Mouse (Mus musculus) lung, postnatal 0 days (tissue): ENCODE data around the gene Uvrag. TPM values are rescaled to one million over a fixed set of nuclear protein-coding genes. Genes with fewer than 3 reads are reported as not detected.

Source experiments
- ATAC-seq: fragments of 200-750 bp; cut with Nextera tagmentation; 2 replicates; pipeline ENCODE4 v1.8.0; 2017; ENCODE audit warnings: moderate library complexity
- DNase-seq: peaks from one replicate; pipeline ENCODE4 v3.0.0-alpha.2; 2016; ENCODE audit warnings: low spot score
- H3K27ac ChIP-seq: fragments of 300-500 bp; sonication (generic); 2 replicates; pipeline ENCODE4 v1.5.1; 2014; ENCODE audit warnings: antibody characterized with exemption, mild to moderate bottlenecking, low read length, mixed read lengths
- H3K27me3 ChIP-seq: fragments of 300-500 bp; sonication (generic); replicated peaks from 2 replicates; pipeline ENCODE4 v1.6.1; 2014; ENCODE audit warnings: low read length, mixed read lengths; ENCODE audit not compliant: insufficient read depth
- H3K36me3 ChIP-seq: fragments of 300-500 bp; sonication (generic); 2 replicates; pipeline ENCODE4 v1.6.1; 2014; ENCODE audit warnings: low read length, mixed read lengths; ENCODE audit not compliant: insufficient read depth
- H3K4me1 ChIP-seq: fragments of 300-500 bp; sonication (generic); 2 replicates; pipeline ENCODE4 v1.6.1; 2014; ENCODE audit warnings: antibody characterized with exemption, low read depth, low read length, mixed read lengths; ENCODE audit not compliant: insufficient read depth
- H3K4me2 ChIP-seq: fragments of 300-500 bp; sonication (generic); replicated peaks from 2 replicates; pipeline ENCODE4 v1.6.1; 2014; ENCODE audit warnings: low read depth, mild to moderate bottlenecking, low read length, moderate library complexity, mixed read lengths
- H3K4me3 ChIP-seq: fragments of 300-500 bp; sonication (generic); 2 replicates; pipeline ENCODE4 v1.5.1; 2014; ENCODE audit warnings: low read depth, low read length
- H3K9ac ChIP-seq: fragments of 300-500 bp; sonication (generic); replicated peaks from 2 replicates; pipeline ENCODE4 v1.6.1; 2014; ENCODE audit warnings: low read depth, mild to moderate bottlenecking
- H3K9me3 ChIP-seq: fragments of 300-500 bp; sonication (generic); 2 replicates; pipeline ENCODE4 v1.6.1; 2016; ENCODE audit warnings: low read length, mixed read lengths
- CTCF ChIP-seq: IDR thresholded peaks from 2 replicates; pipeline ENCODE4 v1.5.1; 2016; ENCODE audit warnings: antibody characterized with exemption, mild to moderate bottlenecking
- EP300 ChIP-seq: IDR thresholded peaks from 2 replicates; pipeline ENCODE4 v1.6.1; 2016; ENCODE audit warnings: antibody characterized with exemption, mild to moderate bottlenecking, control low read depth
- WGBS: fragments of 180-500 bp; shearing (Covaris S2); extraction: QIAGEN DNeasy Blood & Tissue Kit; methylation state at CpG from one replicate; pipeline ENCODE4 v1.1.7; 2014; 5-methylcytosine and 5-hydroxymethylcytosine counted together
- polyA plus RNA-seq: library from polyadenylated mRNA; unstranded; fragments of >200 nt; fragmentation: Nextera tagmentation; extraction: Ambion mirVana; gene quantifications from 2 replicates; pipeline ENCODE4 v1.2.1, GENCODE M21; 2015

Gene Uvrag
- polyA plus RNA-seq, 1 experiment from 2014 or later = 23.4 TPM

DNA sequence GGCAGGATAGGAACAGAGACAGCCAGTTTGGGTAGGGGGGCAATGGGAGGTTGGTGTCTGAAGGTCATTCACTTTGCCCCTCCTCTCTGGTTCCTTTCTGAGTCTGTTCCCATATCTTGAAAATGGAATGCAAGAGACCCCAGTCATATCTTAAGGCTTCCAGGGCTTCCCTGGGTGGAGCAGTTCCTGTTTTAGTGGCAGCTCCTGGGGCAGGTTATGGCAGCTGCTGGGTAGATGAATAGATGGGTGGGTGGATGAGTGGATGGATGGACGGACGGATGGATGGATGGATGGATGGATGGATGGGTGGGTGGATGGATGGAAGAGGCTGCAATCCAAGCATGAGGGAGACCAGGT, 273.2 kb downstream of the Uvrag start:
- H3K27ac ChIP-seq = no peak overlapping the region
- ATAC-seq = no peak

DNA sequence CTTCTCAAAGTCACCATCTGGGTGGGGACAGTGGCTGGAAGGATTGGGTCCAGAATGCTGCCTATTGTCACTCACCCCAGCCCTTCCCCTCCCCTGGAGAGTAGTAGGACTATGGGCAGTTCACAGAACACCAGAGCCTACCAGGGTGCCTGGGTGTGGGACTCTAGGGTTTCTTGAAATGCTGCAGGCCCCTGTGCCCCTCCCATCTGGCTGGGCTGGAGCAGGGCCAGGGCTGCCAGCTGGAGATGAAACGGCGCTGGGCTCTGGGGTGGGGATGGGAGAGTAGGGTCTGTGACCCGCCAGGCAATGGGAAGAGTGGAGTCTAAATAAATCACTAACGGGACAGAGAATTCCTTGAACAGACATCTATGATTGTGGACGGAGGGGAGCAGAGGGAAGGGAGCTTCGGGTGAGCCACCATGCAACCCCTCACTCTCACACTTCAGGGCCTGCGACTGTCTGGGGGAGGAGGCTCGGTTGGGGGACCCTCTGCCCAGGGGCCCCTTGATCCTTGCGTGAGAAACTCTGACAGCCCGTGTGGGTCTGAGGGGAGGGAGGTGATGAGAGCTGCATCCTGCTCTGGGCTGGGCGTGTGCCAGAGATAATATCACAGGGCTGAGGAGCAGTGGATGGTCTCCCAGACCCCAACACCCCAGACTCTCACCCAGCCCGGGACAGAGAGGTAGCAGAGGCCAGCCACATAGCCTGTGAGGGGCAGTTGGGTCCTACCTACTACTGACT, 273.7 kb downstream of the Uvrag start:
- Histone ChIP-seq H3K27ac (no peak overlapping the region), H3K4me1 (peaks cover 5% of the 10 kb centered on the region; the same call in 1 of the 2 replicates), H3K36me3 (no peaks in the 10 kb centered on the region), H3K9me3 (no peaks in the 10 kb centered on the region), H3K4me3 (no peak overlapping the region), H3K9ac (no peak overlapping the region), H3K4me2 (no peak overlapping the region), H3K27me3 (no peaks in the 10 kb centered on the region)
- DNase-seq (peak; percentile 13), ATAC-seq (peak; percentile 57)
- WGBS = 14% methylated on average over 12 of the region's 12 CpGs
- TF ChIP-seq CTCF = no peak
- no peak for TF ChIP-seq EP300

More for the DNA sequence above, 273.2 kb downstream of the Uvrag start:
- Histone ChIP-seq H3K36me3 (no peaks in the 10 kb centered on the region), H3K9me3 (no peaks in the 10 kb centered on the region), H3K27me3 (no peaks in the 10 kb centered on the region), H3K4me2 (no peak overlapping the region), H3K9ac (no peak overlapping the region), H3K4me3 (no peak overlapping the region), H3K4me1 (peaks cover 5% of the 10 kb centered on the region; the same call in 1 of the 2 replicates)
- WGBS = 61% methylated on average over 2 of the region's 2 CpGs
- no peak for DNase-seq
- TF ChIP-seq CTCF = no peak
- TF ChIP-seq EP300 = no peak

DNA sequence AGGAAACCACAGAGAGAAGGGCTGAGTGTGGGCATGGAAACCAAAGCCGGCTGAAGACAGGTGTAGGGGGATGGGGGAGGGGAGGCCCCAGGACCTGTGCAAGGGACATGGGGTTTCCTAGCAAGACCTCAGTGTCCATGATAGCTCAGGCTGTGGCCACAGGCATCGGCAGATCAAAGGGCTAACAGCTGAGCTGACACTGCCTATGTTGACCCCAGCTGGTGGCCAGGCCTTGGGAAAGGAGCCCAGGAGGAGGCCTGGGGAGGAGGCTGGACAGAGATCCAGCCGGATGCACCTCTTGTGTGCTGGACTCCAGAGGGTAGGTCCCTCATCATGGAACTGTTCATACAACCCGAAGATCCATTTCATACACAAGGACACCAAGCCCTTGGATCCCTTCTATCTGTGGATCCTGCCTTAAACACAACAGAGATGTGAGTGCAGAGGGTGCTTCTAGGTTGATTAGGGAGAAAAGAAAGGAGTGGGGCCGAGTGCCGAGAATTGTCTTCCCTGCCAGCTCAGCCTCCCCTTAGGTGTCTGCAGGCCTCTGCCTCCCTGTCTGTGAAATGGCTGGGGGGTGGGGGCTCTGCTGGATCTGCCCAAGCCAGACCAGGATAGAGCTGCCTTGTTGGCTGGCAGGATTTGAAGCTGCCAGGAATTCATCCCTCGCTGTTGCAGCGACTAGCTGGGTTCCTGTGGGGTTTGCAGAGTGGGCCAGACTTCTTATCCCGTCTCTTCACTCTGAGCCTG, 276.8 kb downstream of the Uvrag start:
- TF ChIP-seq CTCF (no peak), EP300 (no peak)
- H3K4me2 ChIP-seq = no peak overlapping the region
- no peak overlapping the region for H3K9ac ChIP-seq
- H3K36me3 ChIP-seq = no peaks in the 10 kb centered on the region
- peaks cover 5% of the 10 kb centered on the region; the same call in 1 of the 2 replicates for H3K4me1 ChIP-seq
- H3K27me3 ChIP-seq = no peaks in the 10 kb centered on the region
- DNase-seq (no peak), ATAC-seq (no peak)
- no peaks in the 10 kb centered on the region for H3K9me3 ChIP-seq
- H3K4me3 ChIP-seq = no peak overlapping the region
- WGBS = 53% methylated on average over 9 of the region's 9 CpGs
- no peak overlapping the region for H3K27ac ChIP-seq

DNA sequence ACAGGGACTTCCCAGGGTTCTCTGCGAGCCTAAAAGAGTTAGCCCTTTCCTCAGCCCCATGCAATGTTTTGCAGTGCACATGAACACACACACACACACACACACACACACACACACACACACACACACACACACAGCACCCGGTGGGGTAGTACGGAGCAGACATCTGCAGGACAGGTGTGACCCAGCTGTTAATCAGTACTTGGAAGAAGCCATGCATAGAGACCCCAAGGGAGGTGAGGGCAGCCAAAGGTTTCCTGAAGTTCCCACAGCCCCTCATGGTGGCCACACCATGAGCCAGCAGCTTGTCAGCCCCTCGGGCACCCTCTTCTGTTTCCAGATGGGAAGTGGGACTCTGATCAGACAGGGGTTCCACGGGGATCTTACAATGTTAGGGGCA, 277.9 kb downstream of the Uvrag start:
- TF ChIP-seq EP300 (no peak), CTCF (no peak)
- no peak for ATAC-seq

DNA sequence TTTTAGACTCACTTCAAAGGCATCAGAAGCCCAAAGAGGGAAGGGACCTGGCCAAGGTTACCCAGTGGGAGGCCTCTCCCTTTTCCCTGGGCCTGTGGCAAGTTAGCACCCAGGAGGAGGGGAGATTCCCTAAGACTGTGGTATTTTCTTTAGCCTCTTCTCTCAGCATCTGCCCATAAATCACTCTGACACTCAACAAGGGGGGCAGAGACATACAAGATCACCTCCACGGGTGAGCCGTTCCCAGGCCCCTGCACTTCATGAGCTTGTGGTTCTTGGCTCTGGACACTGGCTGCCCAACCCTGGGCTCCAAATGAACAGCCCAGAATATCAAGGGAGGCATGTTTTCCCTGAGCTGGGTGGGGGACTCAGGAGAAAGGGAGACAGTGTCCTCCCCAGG, 279.9 kb downstream of the Uvrag start:
- Histone ChIP-seq H3K4me3 (no peak overlapping the region), H3K27ac (no peak overlapping the region), H3K9ac (no peak overlapping the region), H3K27me3 (no peaks in the 10 kb centered on the region), H3K4me1 (no peaks in the 10 kb centered on the region), H3K9me3 (no peaks in the 10 kb centered on the region), H3K4me2 (no peak overlapping the region), H3K36me3 (no peaks in the 10 kb centered on the region)
- no peak for ATAC-seq
- DNase-seq = no peak
- 48% methylated on average over 2 of the region's 2 CpGs for WGBS
- no peak for TF ChIP-seq EP300
- TF ChIP-seq CTCF = no peak

More for the DNA sequence above, 277.9 kb downstream of the Uvrag start:
- no peaks in the 10 kb centered on the region for H3K27me3 ChIP-seq
- no peaks in the 10 kb centered on the region for H3K9me3 ChIP-seq
- no peak overlapping the region for H3K9ac ChIP-seq
- H3K36me3 ChIP-seq = no peaks in the 10 kb centered on the region
- no peak for DNase-seq
- no peak overlapping the region for H3K27ac ChIP-seq
- H3K4me2 ChIP-seq = no peak overlapping the region
- 74% methylated on average over 5 of the region's 5 CpGs for WGBS
- H3K4me1 ChIP-seq = peaks cover 5% of the 10 kb centered on the region; the same call in 1 of the 2 replicates
- H3K4me3 ChIP-seq = no peak overlapping the region

DNA sequence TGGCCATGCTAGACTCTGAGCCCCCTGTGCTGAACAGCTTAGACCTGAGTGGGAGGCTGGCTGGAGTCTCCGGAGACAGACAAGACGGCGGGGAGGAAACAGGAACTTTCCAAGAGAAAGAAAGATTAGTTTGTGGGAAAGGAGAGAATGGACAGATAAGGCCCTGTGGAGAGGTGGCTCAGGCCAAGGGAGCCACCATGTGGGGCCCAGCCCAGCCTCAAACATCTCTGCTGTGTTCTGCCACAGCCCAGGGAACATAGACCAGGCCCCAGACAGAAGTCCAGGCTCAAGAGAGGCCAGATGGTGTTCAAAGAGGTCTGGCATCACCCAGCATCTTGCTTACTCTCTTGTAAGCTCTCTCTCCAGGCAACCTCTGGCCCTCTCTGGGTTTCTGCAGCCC, 283.8 kb downstream of the Uvrag start:
- TF ChIP-seq CTCF (no peak), EP300 (no peak)
- Histone ChIP-seq H3K4me1 (no peaks in the 10 kb centered on the region), H3K4me2 (no peak overlapping the region), H3K4me3 (no peak overlapping the region), H3K27ac (no peak overlapping the region), H3K36me3 (no peaks in the 10 kb centered on the region), H3K9ac (no peak overlapping the region), H3K27me3 (no peaks in the 10 kb centered on the region), H3K9me3 (no peaks in the 10 kb centered on the region)
- 49% methylated on average over 3 of the region's 3 CpGs for WGBS
- no peak for ATAC-seq
- DNase-seq = no peak
